Mouse (Mus musculus) testis, postnatal 14 days (tissue): ENCODE data around the gene Prkg1.
A peak's percentile ranks its signal among the peaks of the same experiment; 100 is the strongest.

Experiments
- DNase-seq: peaks from one replicate; pipeline ENCODE4 v3.0.0; 2021; ENCODE audit warnings: low spot score

Prkg1 gene

DNA sequence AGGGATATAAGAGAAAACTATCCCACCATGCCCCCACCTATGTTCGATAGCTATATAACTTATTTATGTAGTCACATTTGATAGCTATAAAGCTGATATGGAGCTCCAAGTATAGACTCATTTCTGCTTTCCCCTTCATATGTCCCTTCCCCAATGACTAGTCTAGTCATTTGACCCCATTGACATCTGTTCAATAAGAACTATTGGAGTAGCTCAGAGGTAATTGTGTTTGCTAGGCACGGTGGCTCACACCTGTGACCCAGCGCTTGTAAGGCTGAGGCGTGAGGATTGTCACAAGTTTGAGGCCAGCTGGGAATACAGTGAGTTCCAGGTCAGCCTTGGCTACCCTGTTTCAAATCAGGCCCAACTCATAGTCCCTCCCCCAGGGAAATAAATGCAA lies 921.2 kb downstream of the Prkg1 start:
- no peak for DNase-seq

DNA sequence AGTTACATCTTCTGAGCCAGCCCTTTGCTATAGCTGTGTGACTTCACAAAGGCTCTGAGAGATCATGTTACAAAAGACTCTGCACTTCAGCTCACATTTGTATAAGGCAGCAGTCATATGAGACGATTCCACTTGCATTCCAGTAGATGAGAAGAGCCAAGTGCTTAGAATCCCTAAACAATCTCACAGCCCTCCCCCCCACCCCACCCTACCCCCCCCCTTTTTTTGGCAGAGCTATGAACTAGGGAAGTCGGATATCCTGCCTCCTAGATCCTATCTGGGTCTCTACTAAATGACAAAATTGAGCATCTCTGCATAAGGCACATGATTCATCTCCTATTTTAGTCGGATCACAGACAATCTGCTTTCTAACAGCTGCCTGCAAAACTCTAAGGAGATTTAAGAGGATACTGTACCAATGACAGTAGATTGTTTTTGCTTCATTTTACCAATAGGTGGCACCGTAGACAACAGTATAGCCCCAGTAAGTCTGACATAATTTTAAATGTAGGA lies 921.7 kb downstream of the Prkg1 start:
- no peak for DNase-seq

DNA sequence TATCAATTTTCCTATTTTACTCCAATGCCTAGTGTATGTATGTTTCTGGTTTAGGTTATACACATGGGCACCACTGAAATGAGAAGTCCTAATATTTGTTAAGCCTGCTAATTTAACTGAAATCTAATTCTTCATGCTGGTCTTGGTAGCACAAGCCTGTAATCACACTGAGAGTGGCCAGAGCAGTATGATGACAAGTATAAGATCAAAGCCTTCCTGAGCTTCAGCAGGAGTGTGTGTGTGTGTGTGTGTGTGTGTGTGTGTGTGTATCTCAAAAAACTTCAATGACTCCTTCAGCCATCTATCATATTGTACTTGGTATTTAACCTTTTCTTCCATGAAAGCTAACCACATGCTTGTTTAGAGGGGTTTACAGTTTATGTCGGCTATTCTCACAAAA lies 922.2 kb downstream of the Prkg1 start:
- no peak for DNase-seq

DNA sequence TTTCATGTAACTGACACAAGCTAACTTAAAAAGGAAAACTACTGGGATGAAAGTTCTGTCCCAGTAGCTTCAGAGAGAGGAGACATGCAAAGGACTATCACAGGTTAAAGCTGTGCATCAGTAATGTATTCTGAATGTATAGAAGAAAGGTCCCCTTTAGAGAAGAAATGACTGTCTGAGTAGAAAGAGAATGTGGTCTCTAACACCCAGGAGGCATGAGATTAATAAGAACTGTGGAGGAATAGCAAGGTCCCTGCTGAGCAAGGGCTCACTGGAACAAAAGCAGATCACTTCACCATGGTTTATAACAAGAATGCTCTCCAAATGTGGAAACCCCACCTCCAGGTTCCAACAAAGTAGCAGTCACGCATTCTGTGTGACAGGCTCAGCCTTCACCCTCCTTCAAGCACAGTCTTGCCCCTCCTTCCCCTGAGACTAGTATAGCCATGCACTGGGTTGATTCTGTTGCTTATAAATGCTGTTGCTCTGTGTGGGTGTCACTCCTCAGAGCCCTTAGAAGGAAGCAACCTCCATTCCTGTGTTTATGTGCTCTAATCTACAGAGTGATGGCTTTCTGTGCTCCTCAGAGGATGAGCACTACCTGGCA lies 931.7 kb downstream of the Prkg1 start:
- no peak for DNase-seq

DNA sequence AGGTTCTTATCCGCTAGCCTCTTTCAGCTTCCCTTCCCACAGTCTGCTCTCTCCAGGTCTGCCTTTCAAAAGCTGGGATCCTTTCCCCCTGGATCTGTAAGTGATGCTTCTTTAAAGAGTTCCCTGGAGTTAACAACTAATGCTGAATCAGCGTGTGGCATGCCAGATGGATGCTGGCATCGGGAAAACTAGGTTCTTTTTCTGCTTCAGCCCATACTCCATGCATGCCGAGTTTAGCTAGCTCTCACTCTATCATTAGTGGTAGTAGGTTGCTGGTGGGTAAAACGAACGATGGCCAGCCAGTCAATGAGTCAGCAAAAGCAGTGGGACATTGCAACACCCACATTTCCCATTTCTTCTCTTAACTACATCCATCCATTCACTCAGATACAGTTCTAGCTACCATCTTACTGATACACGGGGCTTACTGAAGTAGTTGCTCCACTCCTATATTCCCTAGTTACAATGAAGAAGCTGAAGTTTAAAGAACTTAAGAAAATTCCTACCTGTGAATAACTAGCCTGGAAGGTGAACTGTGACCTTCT lies 935.5 kb downstream of the Prkg1 start:
- no peak for DNase-seq

DNA sequence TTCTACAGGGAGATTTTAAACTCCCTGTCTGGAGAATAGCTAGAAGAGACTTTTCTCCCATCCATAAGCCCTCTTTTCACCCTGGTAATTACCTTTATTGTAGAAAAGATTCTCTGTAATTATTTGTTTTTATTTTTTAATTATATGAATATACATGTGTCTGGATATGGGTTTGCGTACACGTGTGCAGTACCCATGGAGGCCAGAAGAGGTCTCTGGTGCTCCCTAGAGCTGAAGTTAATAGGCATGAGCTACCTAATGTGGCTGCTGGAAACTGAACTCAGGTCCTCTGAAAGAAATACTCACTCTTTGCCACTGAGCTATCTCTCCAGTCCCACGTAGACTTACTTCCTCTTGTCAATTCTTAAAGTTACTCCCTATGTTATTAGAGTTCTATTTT lies 937.0 kb downstream of the Prkg1 start:
- no peak for DNase-seq

DNA sequence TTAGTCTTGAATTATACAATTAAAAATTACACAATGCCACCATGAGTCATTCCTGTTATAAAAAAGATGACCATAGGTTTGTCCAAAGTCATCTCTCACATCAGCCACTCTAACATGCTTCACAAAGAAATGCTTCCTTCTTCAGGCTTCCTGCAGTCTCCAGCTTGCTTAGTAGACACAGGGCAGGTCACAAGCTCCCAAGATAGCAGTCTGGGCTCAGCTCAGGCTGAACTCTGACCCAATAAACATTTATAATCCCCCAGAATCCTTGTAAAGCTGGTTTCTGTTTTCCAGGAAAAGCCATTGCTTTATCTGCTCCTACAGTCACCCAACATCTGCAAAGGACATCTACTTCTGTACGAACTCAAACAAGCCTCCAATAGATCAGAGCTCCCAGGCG lies 938.7 kb downstream of the Prkg1 start:
- no peak for DNase-seq

DNA sequence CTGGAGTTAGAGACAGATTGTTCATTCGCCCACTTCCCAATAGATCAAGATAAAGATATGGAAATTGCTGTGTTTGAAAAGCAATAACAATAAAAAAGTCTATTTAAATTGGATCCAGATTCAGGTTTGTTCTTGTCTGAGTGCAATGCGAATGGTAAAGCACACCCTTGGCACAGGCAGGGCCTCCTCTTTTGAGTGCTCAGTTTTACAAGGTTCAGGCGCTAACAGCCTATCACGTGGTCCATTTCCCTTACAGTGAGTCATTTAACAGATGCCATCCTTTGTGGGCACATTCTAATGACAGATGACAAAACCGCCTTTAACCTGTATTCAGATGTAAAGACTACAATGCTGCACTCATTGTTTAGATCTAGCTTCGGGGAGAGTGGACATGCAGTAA lies 949.2 kb downstream of the Prkg1 start:
- DNase-seq = no peak

DNA sequence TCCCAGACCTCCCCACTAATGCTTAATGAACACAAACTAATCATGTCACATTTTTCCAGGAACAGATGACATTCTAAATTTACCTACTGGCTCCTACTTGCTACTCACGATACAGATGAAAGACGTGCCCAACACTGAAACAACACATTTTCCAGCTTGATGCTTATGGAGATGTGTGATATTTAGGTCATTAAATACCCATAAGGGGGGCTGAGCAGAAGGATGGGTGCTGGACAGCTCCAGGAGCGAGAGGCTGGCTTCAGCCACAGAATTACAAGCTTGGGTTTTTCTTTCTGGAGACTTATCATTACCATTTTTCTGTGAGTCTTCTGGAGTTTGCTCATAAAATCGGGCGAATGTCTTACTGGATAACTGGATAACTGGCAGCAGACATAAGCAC lies 958.6 kb downstream of the Prkg1 start:
- no peak for DNase-seq

DNA sequence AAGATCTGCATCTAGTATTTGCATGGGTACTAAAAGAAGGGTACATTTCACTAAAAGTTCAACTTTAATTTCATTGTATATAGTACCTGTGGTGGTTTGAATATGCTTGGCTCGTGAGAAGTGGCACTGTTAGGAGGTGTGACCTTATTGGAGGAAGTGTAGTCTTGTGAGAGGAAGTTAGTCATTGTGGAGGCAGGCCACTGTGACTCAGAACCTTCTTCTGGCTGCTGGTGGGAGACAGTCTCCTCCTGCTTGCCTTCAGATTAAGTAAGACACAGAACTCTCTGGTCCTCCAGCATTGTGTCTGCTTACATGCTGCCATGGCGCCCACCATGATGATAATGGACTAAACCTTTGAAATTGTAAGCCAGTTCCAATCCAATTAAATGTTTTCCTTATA lies 984.0 kb downstream of the Prkg1 start:
- no peak for DNase-seq

DNA sequence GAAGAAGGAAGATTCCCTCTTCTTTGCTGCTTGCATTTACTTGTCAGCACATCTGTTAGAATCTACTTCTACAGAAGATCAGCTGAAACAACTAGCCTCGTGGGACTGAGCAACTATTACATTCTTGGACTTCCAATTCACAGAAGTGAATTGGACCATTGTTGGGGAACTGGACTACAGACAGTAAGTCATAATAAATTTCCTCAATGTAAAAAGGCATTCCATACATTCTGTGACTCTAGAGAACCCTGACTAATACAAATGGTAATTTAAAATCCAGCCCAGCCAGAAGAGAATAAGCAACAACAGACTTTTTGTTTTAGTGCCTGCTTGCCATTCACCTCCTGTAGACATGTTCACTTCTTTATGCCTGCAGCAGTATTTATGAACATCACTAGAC lies 996.5 kb downstream of the Prkg1 start:
- DNase-seq = no peak

DNA sequence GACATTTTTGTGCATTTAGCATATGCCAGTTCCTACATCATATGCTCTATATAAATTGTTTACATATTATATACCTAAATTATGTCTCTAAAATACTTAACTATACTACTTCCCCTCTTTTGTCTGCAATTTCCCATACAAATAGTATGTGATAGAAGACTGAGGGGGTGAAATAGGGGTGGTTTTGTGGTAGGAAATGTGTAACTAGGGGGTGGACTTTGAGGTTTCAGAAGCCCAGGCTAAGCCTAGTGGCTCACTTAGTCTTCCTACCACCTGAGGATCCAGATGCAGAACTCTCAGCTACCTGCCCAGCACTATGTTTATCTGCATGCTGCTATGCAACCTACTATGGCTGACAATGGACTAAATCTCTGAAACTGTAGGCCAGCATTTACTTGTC lies 1020.4 kb downstream of the Prkg1 start:
- DNase-seq = no peak

DNA sequence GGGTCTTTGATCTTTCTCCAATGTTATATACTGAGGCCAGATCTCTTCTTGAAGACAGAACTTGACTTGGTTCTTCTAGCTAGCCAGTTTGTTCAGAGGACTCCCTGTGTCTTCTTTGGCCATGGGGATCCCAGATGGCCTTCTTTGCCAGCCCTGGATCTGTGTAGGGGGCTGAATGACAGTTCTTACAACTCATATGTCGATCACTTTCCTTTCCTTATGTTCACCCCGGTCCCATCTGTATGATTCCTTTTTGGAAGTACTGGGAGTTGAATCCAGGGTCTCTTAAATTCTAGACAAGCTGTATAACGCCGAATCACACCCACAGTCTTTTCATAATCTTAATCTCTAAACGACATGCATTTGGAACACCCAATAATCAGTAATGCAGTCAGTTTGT lies 1065.7 kb downstream of the Prkg1 start:
- no peak for DNase-seq

DNA sequence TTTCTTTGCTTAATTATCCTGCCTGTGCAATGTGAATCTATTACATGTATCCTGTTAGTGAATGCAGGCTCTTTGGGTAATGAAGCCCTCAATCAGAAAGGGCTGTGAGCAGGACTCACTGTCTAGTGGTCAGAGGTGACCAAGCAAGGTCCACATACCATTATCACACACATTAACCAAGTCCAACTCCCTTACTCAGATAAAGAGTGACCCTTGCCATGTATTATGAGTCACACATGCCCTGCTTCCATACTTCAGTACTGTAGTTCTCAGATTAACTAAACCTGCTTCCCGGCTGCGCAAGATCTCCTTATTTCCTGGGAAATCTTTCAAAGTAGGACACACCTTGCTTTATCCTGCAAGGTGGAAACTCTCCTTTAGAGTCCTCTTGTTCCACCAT lies 1073.6 kb downstream of the Prkg1 start:
- no peak for DNase-seq

DNA sequence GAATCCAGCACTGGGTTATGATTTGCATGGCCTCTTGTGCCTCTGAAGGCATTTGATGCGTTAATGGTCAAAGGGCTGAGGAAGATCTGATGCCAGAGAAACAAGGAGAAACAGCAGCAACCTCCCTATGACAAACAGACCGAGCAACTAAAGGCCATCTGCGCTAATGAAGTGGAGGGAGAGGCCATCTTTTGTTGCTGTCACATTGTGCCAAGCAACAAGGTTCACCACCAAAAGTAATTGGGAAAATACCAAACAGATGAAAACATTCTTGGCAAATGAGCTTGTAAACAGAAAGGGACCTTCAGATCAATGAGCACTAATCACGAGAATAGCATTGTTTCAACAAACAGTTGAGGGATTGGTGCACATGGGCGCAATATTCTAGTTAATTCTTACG lies 1074.1 kb downstream of the Prkg1 start:
- no peak for DNase-seq

DNA sequence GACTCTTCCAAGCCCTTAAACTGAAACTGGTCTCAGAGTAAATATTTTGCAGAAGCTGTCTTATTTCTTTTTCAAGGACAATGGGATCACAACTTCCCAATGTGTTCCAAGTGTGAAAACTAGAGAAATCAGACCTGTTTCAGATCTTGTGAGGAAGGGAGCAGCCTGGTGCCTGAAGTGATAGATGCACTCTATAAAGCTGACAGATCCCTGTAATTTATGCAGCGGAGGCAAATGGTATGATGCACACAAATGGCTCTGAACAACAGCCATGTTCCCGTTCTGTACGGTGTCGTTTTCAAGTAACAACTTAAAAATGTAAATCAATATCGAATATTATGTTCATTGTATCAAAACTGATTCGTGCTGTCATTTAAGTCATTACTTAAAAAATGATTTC lies 1076.9 kb downstream of the Prkg1 start:
- no peak for DNase-seq

DNA sequence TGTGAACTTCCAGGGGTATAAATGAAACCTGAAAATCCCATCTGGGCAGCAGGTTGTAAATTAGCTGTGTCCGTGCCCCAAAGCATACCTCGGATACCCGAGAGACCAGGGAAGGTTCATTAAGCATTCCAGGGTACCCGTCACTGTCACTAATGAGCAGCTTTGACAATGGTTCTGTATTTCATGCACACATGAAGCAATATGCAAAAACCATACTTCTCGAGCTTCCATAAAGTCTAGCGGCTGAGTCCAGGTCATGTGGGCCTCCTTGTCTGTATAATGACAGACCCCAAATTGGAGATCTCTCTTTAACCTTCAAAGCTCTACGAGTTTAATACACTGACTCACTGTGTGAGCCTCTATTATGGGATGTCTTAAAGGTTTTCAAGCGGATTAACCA lies 1088.5 kb downstream of the Prkg1 start:
- DNase-seq = no peak

DNA sequence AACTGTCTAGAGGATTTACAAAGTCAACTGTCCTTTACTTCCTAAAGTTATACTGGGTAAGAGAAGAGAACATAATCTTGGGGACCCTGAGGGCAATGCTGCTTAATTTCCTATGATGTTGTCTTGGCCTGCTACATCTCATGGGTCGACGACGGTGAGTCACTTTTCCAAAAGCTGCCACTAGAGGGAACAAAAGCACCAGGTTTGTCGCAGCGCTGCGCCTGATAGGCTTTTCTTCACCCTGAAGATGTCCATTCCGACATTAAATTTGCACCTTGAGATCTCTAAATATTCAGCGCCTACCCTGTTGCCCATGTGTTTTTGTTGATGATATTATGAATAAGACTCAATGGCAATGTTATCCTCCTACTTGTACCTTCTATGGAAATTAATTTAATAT lies 1100.6 kb downstream of the Prkg1 start:
- DNase-seq = peak; percentile 5

DNA sequence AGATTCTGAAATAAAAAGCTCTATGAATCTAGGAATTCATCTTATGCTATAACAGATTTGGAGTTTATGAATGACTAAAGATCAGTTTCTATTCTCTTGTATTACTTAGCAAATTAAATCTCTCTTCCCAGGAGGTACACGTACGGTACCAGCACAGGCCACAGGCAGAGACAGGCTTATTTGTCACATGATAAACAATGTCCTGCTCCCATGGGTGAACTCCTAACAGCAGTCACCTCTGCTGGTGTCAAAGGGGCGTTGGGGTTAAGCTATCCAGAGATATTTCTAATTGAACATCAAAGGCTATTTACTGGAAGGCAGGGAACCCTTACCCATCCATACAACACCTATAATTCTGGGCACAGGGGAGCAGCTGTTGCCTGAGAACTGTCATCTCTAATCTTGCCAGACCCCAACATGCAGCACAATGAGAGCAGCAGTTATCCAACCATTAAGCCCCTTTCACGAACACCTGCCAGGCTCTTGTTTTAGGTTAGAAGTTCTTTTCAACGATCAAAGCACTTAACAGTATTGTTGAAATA lies 1122.1 kb downstream of the Prkg1 start:
- no peak for DNase-seq

DNA sequence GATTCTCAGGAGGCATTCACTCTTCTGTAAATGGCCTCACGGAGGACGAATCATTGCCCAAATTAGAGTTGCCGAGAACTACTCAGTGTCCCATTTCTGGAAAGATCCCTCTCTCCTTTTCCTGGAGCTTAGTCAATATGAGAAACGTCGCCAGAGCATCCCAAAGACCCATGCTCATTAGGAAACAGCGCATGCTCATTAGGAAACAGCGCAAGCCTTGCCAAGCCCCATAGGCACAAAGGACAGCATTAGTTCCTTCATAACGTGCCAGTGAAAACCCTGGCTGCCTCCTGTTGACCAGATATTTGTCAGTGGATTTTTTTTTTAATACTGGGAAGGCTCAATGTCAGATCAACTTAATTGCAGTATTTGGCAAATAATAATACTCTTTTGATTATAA lies 1127.4 kb downstream of the Prkg1 start:
- no peak for DNase-seq

DNA sequence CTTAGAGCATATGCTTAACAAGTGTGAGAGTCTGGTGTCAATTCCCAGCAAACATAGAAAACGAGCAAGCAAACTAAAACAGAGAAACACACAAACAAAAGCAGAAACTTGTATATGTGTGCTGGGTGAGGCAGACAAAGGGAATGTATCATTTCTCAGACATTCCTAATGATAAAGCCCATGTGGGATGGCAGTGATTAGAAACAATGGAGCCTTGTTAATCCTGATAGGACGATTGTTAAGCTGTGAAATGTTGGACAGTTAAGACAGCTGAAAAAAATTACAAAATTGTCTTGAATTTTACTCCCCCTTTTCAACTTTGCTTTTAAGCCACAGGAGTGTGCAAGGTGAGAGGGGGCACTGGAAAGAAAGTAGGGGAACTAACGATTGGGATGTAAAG lies 1133.8 kb downstream of the Prkg1 start:
- no peak for DNase-seq

DNA sequence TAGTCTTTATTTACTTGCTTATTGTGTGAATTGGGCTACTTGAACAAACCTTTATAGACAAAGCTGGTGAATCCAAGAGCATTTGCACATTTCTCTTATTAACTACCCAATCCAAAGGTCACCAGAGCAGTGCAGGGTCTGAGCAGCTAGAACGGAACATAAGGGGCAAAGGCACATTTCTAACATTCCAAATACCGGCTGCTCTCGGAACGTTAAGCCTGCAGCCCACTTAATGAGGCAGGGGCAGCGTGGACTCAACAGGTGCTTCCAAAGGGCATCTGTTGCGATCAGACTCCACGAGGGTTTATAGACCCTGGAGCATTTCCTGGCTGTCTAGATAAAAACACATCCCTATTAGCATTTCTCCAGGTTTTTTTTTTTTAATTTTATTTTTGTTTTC lies 1138.8 kb downstream of the Prkg1 start:
- DNase-seq = no peak

DNA sequence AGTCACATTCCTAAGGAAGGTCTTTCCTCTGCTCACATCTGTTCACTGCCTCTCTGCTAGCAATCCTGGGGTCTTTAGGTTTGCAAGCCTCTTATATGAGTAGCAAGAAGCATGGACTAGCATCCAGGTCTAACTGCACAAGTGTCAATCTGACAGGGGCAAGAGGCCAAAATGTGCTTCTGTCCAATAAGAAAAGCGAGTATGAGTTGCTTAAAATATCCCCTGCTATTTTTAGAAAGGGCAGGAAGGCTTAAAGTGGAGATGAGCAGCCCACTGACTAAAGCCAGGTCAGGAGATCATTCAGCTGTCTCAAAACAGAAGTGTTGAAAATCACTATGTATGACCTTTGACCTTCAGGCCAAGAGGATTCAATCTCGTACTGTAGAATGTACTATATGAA lies 1139.4 kb downstream of the Prkg1 start:
- DNase-seq = no peak

DNA sequence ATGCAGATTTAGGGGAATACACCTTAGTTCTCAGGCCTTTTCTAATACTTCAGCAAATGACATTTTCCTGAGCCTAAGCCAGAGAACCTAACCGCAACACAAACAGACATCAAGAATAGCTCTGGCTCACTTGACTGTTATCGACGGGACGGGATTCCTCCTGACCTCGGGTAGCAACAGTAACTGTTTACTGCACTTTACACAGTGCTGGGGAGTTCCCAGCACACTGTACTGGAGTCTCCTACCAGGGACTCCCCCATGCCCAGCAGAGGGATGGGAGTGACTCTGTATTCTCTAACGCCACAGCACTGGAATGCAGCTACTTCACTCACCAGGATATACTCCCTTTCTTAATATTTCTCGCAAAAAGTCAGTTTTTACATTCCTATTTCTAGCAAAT lies 1141.2 kb downstream of the Prkg1 start:
- peak; percentile 66 for DNase-seq
